Mouse (Mus musculus): ENCODE measurements around the gene Igfals.

DNA sequence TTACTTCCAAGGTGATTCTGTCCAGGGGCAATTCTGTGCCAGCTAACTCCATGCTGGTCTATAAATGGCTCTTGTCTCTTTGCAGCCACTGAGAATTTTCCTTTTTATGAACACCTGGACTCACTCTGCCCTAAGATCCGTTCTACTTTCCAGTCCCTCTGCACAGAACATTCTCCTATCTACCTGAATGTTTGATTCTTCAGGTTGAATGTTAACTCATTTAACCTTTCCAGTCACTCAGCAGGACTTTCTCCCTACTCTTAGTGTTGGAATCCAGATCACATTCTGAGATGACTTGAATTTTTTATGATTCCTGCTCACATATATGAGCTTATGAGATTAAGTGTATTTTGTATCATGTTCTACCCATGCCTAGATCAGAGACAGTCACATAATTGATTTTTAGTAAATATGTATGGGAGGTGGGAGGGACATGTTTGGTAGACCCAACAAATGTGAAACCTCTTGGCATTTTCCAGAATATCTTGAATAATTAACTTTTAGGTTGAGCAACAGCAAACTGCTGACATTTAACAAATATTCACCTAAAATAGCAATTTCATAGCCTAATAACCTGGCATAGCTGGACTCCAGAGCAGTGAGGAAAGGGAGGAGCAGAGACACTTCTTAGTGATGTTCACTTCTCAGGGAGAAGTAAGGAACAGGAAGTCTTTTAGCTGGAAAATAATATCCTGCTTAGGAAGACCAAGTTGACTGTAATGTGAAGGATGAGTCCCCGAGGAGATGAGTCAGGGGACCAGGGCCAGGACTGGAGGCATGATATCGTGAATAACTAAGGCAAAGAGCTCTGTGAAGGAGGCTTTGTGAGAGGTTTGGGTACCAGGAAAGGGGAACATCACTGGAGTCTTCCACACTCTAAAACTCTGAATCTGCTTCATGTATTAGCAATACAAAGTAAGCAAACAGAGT lies 44.2 kb upstream of the Igfals start:
- TF ChIP-seq POLR2A (IDR thresholded peaks at IDR 0.05; ENCODE audit: low read depth, low read length) (no peak), CTCF (conservative IDR thresholded peaks at IDR 0.05; ENCODE audit: insufficient read depth, insufficient read length, low read depth, low read length) (no peak)
